Mouse (Mus musculus): ENCODE results near the gene Styx. TPM values are rescaled to one million over a fixed set of nuclear protein-coding genes. Genes with fewer than 3 reads are reported as not detected.

Gene Styx
- polyA plus RNA-seq, 1 experiment from 2014 or later, result 49.3 TPM

DNA sequence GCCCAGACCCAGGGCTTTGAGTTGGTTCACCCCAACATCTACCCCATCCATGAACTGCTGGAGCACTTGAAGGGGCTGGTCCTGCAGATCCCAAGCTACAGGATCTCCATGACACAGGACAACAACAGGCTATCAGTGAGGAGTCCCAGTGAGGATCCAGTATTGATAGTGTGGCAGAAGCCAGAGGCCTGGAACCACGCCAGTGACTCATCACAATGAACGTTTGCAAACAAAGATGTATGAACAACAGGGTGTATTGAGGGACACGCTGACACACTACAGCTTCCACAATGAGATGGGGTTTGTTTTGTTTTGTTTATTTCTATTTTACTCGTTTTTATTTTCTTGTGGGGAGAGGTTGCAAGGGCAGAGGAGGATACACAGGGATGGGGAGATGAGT, 71.5 kb downstream of the Styx start:
- H3K4me2 ChIP-seq, result no peak overlapping the region
- no peak for ATAC-seq
- H3K36me3 ChIP-seq (ENCODE audit: poor library complexity, severe bottlenecking), result no peaks in the 10 kb centered on the region
- peaks cover 5% of the 10 kb centered on the region; the same call in 1 of the 2 replicates for H3K9me3 ChIP-seq (replicated peaks)
- H3K27me3 ChIP-seq, result no peaks in the 10 kb centered on the region
- no peak overlapping the region for H3K4me3 ChIP-seq
- WGBS, result 64% methylated on average over 4 of the region's 4 CpGs
- no peak overlapping the region for H3K27ac ChIP-seq
- H3K4me1 ChIP-seq, result no peaks in the 10 kb centered on the region
- H3K9ac ChIP-seq, result no peak overlapping the region

DNA sequence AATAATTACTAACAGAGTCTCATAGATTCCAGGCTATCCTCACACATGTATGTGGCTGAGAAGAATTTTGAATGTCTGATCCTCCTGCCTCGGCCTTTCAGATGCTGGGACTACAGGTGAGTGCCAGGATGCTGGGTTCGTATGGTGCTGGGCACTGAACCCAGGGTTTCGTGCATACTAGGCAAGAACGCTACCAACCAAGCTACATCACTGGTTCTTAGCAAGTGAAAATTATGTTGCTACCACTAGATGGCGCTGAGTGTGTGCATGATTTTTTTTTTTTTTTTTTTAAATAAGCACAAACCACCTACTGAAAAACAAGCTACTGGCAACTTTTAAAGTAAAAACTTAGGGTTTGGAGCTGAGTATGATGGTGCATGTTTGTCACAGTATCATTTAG, 72.3 kb downstream of the Styx start:
- Histone ChIP-seq H3K4me3 (no peak overlapping the region), H3K36me3 (ENCODE audit: poor library complexity, severe bottlenecking) (no peaks in the 10 kb centered on the region), H3K4me1 (no peaks in the 10 kb centered on the region), H3K4me2 (no peak overlapping the region), H3K27me3 (no peaks in the 10 kb centered on the region), H3K9me3 (replicated peaks) (peaks cover 5% of the 10 kb centered on the region; the same call in 1 of the 2 replicates), H3K27ac (no peak overlapping the region), H3K9ac (no peak overlapping the region)
- 12% methylated on average over 5 of the region's 5 CpGs for WGBS
- peak; percentile 84 for ATAC-seq

DNA sequence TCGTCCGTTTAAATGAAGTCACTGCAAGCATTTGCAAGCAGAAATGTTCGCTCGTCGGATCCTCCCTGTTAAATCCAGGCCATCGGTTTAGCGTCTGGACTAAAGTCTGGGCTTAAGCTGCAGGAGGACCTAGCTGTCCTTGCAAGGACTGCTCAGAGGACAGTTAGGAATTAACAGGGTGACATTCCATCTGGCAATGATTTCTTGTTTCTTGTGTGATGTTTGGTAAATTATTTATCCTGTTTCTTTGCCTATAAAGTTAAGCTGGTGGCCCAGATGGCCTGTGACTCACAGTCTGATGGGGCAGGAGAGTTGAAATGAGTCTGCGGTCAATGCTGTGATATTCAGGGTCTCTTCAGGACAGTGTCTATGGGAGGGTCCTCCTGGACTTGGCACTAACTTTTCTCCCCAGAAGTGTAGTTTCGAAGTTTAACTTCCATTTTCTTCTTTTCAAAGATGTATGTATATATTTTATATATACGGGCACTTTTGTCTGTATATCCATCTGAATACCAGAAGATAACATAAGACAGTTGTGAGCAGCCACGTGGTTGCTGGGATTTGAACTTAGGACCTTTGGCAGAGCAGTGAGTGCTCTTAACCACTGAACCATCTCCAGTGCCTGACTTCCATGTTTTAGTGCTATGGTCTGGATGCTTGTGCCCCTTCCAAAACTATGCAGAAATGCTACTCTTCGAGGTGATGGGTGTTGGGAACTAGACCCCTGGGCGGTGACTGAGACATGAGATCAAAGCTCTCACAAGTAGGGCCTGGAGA, 79.4 kb downstream of the Styx start:
- Histone ChIP-seq H3K9ac (no peak overlapping the region), H3K4me1 (no peaks in the 10 kb centered on the region), H3K4me3 (no peak overlapping the region), H3K27me3 (no peaks in the 10 kb centered on the region), H3K27ac (no peak overlapping the region), H3K9me3 (replicated peaks) (peaks cover 17% of the 10 kb centered on the region), H3K36me3 (ENCODE audit: poor library complexity, severe bottlenecking) (no peaks in the 10 kb centered on the region), H3K4me2 (no peak overlapping the region)
- ATAC-seq, result no peak
- WGBS, result 94% methylated on average over 13 of the region's 13 CpGs

DNA sequence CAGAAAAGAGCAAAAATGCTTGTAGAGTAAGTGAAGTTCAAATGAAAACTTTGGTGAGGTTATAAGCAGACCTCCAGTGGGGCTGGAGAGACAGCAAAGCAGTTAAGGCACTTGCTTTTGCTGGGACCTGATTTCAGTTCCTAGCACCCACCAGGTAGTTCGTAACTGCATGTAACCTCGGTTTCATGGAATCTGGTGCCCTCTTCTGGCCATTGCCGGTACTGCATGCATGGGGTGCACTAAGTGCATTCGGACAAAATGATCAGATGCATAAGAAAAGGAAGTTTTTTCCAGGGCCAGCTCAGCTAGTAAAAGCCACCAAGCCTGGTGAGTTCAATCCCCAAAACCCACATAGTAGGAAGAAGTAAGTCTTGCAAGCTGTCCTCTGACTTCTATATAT, 81.1 kb downstream of the Styx start:
- Histone ChIP-seq H3K9me3 (replicated peaks) (peaks cover 12% of the 10 kb centered on the region), H3K4me2 (no peak overlapping the region), H3K4me3 (no peak overlapping the region), H3K9ac (no peak overlapping the region), H3K27ac (no peak overlapping the region), H3K4me1 (no peaks in the 10 kb centered on the region), H3K27me3 (no peaks in the 10 kb centered on the region), H3K36me3 (ENCODE audit: poor library complexity, severe bottlenecking) (no peaks in the 10 kb centered on the region)
- 74% methylated on average over 4 of the region's 4 CpGs for WGBS
- ATAC-seq, result no peak

DNA sequence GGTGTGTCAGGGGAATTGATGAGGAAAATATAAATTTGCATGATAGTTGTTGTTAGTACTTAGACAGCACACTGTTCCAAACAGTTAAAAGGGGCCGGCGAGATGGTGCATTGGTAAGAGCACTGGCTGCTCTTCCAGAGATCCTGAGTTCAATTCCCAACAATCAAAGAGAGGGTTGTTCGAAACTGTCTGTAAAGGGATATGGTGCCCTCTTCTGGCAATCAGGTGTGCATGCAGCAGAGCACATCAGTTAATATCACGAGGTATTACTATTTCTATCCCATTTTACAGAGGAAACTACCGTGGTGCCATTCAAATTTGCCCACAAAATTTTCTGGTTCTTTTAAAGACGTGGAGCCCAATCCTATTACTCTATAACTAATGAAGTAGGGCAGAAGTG, 83.3 kb downstream of the Styx start:
- H3K4me1 ChIP-seq, result no peaks in the 10 kb centered on the region
- no peak overlapping the region for H3K9ac ChIP-seq
- no peak overlapping the region for H3K27ac ChIP-seq
- peaks cover 12% of the 10 kb centered on the region for H3K9me3 ChIP-seq (replicated peaks)
- 69% methylated on average over 6 of the region's 6 CpGs for WGBS
- ATAC-seq, result no peak
- H3K4me2 ChIP-seq, result no peak overlapping the region
- H3K36me3 ChIP-seq (ENCODE audit: poor library complexity, severe bottlenecking), result no peaks in the 10 kb centered on the region
- H3K27me3 ChIP-seq, result no peaks in the 10 kb centered on the region
- H3K4me3 ChIP-seq, result no peak overlapping the region

DNA sequence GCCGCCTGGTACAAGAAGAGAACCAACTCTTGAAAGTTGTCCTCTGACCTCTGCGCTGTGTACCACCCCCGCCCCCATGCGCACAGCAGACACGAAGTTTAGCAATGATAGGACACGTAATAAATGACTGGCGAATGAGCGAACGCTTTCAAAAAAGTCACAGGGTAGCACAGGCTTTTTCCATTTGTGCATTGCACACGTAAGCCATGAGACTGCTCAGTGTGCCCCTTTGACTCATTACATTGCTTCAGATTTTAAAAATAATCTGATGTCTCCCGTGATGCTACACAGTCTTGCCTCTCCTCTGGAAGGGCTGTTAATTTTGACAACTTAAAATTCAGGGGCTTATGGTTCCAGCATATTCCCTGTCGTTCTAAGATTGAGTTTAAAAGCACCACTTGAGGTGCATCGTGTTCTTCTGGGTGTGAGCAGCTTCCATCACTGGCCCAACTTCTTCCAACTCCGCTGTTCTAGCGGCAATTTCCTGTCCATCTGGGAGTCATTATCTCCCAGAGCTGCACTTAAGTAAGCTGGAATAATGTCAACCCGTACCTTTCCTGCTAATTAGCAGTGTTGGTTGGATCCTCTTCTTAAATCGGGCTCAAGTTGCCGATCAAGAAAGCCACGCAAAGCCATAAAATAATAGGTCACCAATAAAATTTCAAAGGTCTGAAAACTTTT, 87.5 kb downstream of the Styx start:
- no peaks in the 10 kb centered on the region for H3K36me3 ChIP-seq (ENCODE audit: poor library complexity, severe bottlenecking)
- H3K4me3 ChIP-seq, result no peak overlapping the region
- ATAC-seq, result no peak
- WGBS, result 86% methylated on average over 19 of the region's 19 CpGs
- H3K27ac ChIP-seq, result no peak overlapping the region
- no peaks in the 10 kb centered on the region for H3K27me3 ChIP-seq
- H3K9me3 ChIP-seq (replicated peaks), result no peaks in the 10 kb centered on the region
- H3K4me1 ChIP-seq, result no peaks in the 10 kb centered on the region
- H3K4me2 ChIP-seq, result no peak overlapping the region
- no peak overlapping the region for H3K9ac ChIP-seq

DNA sequence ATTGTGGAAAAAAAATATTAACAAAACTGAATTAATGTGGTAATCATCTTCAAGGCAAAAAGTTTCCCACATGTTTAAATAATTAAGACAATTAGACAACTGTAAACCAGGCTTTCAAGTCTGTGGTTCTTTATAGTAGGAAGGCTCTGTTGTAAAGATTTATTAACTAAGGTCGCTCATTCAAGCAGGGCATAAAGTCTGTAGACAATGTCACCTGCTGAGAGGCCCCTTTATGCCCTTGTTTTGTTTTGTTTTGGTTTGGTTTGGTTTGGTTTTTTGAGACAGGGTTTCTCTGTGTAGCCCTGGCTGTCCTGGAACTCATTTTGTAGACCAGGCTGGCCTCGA, 88.0 kb downstream of the Styx start:
- no peaks in the 10 kb centered on the region for H3K27me3 ChIP-seq
- no peaks in the 10 kb centered on the region for H3K36me3 ChIP-seq (ENCODE audit: poor library complexity, severe bottlenecking)
- no peak overlapping the region for H3K4me2 ChIP-seq
- H3K4me1 ChIP-seq, result no peaks in the 10 kb centered on the region
- no peak overlapping the region for H3K27ac ChIP-seq
- WGBS, result 77% methylated on average over 2 of the region's 2 CpGs
- H3K9me3 ChIP-seq (replicated peaks), result no peaks in the 10 kb centered on the region
- ATAC-seq, result no peak
- no peak overlapping the region for H3K9ac ChIP-seq
- H3K4me3 ChIP-seq, result no peak overlapping the region

DNA sequence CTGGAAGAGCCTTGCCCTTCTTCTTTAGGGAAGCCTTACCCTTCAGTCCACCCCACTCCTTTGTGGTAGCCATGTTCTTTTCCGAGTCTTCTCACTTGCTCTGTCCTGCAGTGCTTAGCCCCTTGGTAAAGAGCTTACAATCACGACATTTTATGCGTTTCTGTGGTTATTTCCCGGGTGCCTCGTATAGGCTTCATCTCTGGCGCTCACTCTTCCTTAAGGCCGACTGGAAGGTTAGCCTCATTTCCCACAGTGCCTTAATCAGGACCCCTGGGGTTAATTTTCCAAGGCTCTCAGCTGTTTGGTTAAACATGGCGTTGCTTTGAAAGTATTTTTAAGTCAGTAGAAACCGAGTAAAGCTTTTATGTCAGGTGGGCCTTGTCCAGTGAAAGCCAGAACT, 88.5 kb downstream of the Styx start:
- no peak for ATAC-seq
- H3K4me2 ChIP-seq, result no peak overlapping the region
- no peak overlapping the region for H3K9ac ChIP-seq
- H3K27me3 ChIP-seq, result no peaks in the 10 kb centered on the region
- H3K27ac ChIP-seq, result no peak overlapping the region
- no peaks in the 10 kb centered on the region for H3K4me1 ChIP-seq
- H3K4me3 ChIP-seq, result no peak overlapping the region
- no peaks in the 10 kb centered on the region for H3K36me3 ChIP-seq (ENCODE audit: poor library complexity, severe bottlenecking)
- WGBS, result 76% methylated on average over 9 of the region's 9 CpGs
- H3K9me3 ChIP-seq (replicated peaks), result no peaks in the 10 kb centered on the region

DNA sequence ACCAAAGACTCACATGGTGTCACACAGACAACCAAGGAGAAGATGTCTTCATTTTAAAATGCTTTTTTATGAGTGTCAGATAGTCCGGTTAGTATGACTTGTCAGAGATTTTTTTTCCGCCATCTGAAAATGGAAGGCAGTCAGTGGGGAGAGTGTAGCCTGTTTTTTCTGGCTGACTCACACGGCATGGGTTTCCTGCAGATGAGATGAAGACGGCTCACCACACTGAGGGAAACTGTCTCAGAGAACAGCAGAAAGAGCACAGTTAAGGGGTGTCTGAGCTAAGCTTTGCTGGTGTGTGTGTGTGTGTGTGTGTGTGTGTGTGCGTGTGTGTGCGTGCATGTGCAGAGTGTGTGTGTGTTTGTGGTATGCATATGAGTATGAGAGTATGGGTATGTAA, 90.4 kb downstream of the Styx start:
- Histone ChIP-seq H3K4me1 (no peaks in the 10 kb centered on the region), H3K4me3 (no peak overlapping the region), H3K9ac (no peak overlapping the region), H3K27me3 (no peaks in the 10 kb centered on the region), H3K4me2 (no peak overlapping the region), H3K9me3 (replicated peaks) (no peaks in the 10 kb centered on the region), H3K36me3 (ENCODE audit: poor library complexity, severe bottlenecking) (no peaks in the 10 kb centered on the region), H3K27ac (no peak overlapping the region)
- ATAC-seq, result no peak
- 89% methylated on average over 6 of the region's 6 CpGs for WGBS

DNA sequence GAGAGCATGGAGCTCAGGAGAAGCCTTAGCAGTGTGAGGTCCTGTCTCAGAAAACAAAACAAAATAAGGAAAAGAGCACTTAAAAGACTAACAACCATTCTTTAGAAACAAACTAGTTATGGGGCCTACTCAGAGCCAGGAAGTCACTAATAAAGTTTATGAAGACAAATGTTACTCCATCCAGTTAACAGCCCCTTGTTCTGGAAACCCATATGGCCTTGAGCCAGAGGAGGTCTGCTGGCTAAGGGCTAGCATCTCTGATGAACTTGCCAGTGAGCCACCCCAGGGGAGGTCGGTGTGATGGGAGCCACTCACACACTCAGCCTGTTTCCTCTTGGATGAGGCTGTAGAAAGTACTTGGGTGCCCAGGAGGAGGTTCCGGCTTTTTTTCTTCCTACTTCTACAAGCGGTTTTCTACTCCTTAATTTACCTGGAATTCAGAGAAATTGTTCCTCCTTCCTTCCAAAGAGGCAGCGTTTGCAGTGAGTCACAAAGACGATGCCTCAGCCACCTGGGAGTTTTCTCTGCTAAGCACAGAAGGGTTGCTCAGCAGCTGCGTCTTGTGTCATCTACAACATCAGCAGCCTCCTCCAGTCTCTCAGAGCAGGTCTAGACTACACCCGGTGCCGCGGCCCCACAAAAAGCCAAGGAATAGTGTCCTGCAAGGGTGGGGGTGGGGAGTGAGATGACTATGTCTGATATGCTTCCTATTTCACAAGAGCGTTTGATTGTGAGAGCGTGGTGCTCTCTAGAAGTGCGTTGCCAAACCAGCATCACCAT, 92.1 kb downstream of the Styx start:
- no peak for ATAC-seq
- H3K9ac ChIP-seq, result no peak overlapping the region
- H3K36me3 ChIP-seq (ENCODE audit: poor library complexity, severe bottlenecking), result no peaks in the 10 kb centered on the region
- H3K27ac ChIP-seq, result no peak overlapping the region
- H3K4me1 ChIP-seq, result no peaks in the 10 kb centered on the region
- H3K27me3 ChIP-seq, result no peaks in the 10 kb centered on the region
- 82% methylated on average over 12 of the region's 12 CpGs for WGBS
- H3K4me3 ChIP-seq, result no peak overlapping the region
- H3K4me2 ChIP-seq, result no peak overlapping the region
- H3K9me3 ChIP-seq (replicated peaks), result no peaks in the 10 kb centered on the region

DNA sequence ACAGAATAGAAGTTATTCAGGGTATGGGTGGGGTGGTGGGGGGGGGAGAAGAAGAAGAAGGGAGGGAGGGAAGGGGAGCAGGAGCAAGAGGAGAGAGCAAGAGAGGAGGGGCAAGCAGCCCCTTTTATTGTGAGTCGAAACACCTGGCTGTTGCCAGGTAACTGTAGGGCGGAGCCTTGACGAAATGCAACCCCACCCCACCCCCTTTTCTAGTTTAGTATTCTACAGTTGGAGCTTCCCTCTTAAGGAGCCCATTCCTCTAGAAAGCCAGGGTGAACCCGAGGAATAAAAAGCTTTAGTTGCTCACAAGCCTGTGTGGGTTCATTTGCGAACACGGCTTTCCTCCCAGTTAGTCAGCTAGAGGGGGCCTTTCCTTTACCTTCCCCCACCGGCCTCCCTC, 94.0 kb downstream of the Styx start:
- H3K4me3 ChIP-seq, result no peak overlapping the region
- no peaks in the 10 kb centered on the region for H3K4me1 ChIP-seq
- H3K27me3 ChIP-seq, result no peaks in the 10 kb centered on the region
- ATAC-seq, result no peak
- H3K27ac ChIP-seq, result no peak overlapping the region
- no peaks in the 10 kb centered on the region for H3K36me3 ChIP-seq (ENCODE audit: poor library complexity, severe bottlenecking)
- 45% methylated on average over 7 of the region's 7 CpGs for WGBS
- no peaks in the 10 kb centered on the region for H3K9me3 ChIP-seq (replicated peaks)
- H3K4me2 ChIP-seq, result no peak overlapping the region
- H3K9ac ChIP-seq, result no peak overlapping the region

DNA sequence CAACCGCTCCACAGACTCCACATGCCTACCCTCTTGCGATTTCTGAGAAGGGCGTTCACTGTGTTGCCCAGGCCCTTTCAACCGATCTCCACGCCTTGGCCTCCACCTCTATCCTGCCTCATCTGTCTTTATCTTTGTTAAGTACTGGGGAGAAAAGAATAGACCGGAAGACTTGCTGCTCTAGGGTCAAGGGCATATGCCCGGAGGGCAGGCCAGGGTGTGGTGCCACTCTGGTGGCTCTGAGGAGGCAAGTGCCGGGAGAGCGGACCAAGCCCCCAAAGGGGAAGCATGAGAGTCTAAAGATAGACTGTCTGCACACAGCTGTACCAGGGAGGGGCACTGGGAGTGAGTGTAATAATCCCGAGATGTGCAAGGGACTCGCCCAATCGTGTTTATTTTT, 94.6 kb downstream of the Styx start:
- Histone ChIP-seq H3K4me2 (no peak overlapping the region), H3K4me3 (no peak overlapping the region), H3K36me3 (ENCODE audit: poor library complexity, severe bottlenecking) (no peaks in the 10 kb centered on the region), H3K27ac (no peak overlapping the region), H3K27me3 (no peaks in the 10 kb centered on the region), H3K9me3 (replicated peaks) (no peaks in the 10 kb centered on the region), H3K9ac (no peak overlapping the region), H3K4me1 (no peaks in the 10 kb centered on the region)
- no peak for ATAC-seq
- WGBS, result 79% methylated on average over 12 of the region's 12 CpGs

Data from forebrain, embryonic 13.5 days (tissue).